Mouse (Mus musculus) adrenal gland, adult 8-10 months (tissue): ENCODE data around the gene Cacna1b. TPM values are rescaled to one million over a fixed set of nuclear protein-coding genes. Genes with fewer than 3 reads are reported as not detected.

Source experiments
- total RNA-seq, 4 experiments: library from RNA; stranded (reverse); gene quantifications; 2 replicates each; pipeline ENCODE4 v1.2.4; 2022

The Cacna1b gene
- total RNA-seq, 4 experiments from 2014 or later: 3.1 to 5.4 (median 4.2) TPM

Other genes starting within 250 kb of the Cacna1b start
- gene Ehmt1, start 156.5 kb upstream of the Cacna1b start, total RNA-seq: 10 to 100 TPM; 47.4 to 78.5 (median 61.6) TPM
- 10 to 100 TPM; 11.0 to 23.7 (median 18.1) TPM for gene Arrdc1, start 172.1 kb upstream of the Cacna1b start, total RNA-seq
- gene Zmynd19, start 186.6 kb upstream of the Cacna1b start, total RNA-seq: 10 to 100 TPM; 20.5 to 30.3 (median 24.1) TPM
- 10 to 100 TPM; 11.5 to 24.2 (median 20.2) TPM for gene Dph7, start 199.2 kb upstream of the Cacna1b start, total RNA-seq
- 100 to 1,000 TPM in 1 of 4 experiments, 10 to 100 TPM in 3; 85.6 to 109 (median 86.5) TPM for gene Mrpl41, start 211.9 kb upstream of the Cacna1b start, total RNA-seq
- 10 to 100 TPM; 67.2 to 94.5 (median 71.2) TPM for gene Pnpla7, start 212.9 kb upstream of the Cacna1b start, total RNA-seq